Mouse (Mus musculus) fat pad, adult 2 months (tissue): ENCODE results near the gene Zfp146.
"Not testable (repeated sequence)": the region's sequence is repeated elsewhere in the genome, so short reads cannot be mapped to it uniquely, and the experiment has no call there.

ENCODE experiments used
- DNase-seq: peaks from one replicate; pipeline ENCODE4 v3.0.0-alpha.2; 2011; ENCODE audit warnings: low read depth, low spot score; ENCODE audit errors: extremely low read depth

Zfp146 gene

GRCm38 (mm10) chr7:30193013-30193412, 23.5 kb upstream of the Zfp146 start:
- no peak for DNase-seq

- no peak for DNase-seq
Observed at GRCm38 (mm10) chr7:30192088-30192487, 22.5 kb upstream of the Zfp146 start.

- DNase-seq = no peak
Observed at GRCm38 (mm10) chr7:30189116-30189491, 19.6 kb upstream of the Zfp146 start.

GRCm38 (mm10) chr7:30188344-30189115, 19.0 kb upstream of the Zfp146 start:
- no peak for DNase-seq

- DNase-seq = no peak
Observed at GRCm38 (mm10) chr7:30184641-30185348, 15.2 kb upstream of the Zfp146 start.

- no peak for DNase-seq
Observed at GRCm38 (mm10) chr7:30183879-30184289, 14.3 kb upstream of the Zfp146 start, which contains the start of gene Cox7a1. Gene Cox7a1, plus strand, starts transcription at chr7:30184144.

- DNase-seq = not testable (repeated sequence)
Observed at GRCm38 (mm10) chr7:30183189-30183588, 13.6 kb upstream of the Zfp146 start.

- DNase-seq = not testable (repeated sequence)
Observed at GRCm38 (mm10) chr7:30181929-30182328, 12.4 kb upstream of the Zfp146 start.

- no peak for DNase-seq
Observed at GRCm38 (mm10) chr7:30181308-30181707, 11.8 kb upstream of the Zfp146 start.

GRCm38 (mm10) chr7:30178256-30178655, 8.7 kb upstream of the Zfp146 start:
- no peak for DNase-seq

GRCm38 (mm10) chr7:30176474-30176873, 6.9 kb upstream of the Zfp146 start:
- DNase-seq = no peak

GRCm38 (mm10) chr7:30170283-30170951, 867 bp upstream of the Zfp146 start:
- DNase-seq = no peak

GRCm38 (mm10) chr7:30168914-30169582, 502 bp downstream of the Zfp146 start:
- DNase-seq = no peak

GRCm38 (mm10) chr7:30164745-30165144, 4.8 kb downstream of the Zfp146 start:
- DNase-seq = peak; percentile 90

GRCm38 (mm10) chr7:30163113-30163512, 6.4 kb downstream of the Zfp146 start:
- DNase-seq = no peak

- no peak for DNase-seq
Observed at GRCm38 (mm10) chr7:30155507-30155906, 14.0 kb downstream of the Zfp146 start.

- no peak for DNase-seq
Observed at GRCm38 (mm10) chr7:30154040-30154439, 15.5 kb downstream of the Zfp146 start.

GRCm38 (mm10) chr7:30147011-30147410, 22.5 kb downstream of the Zfp146 start:
- no peak for DNase-seq

GRCm38 (mm10) chr7:30143555-30144209, 25.9 kb downstream of the Zfp146 start:
- no peak for DNase-seq

- no peak for DNase-seq
Observed at GRCm38 (mm10) chr7:30143170-30143554, 26.4 kb downstream of the Zfp146 start.

- no peak for DNase-seq
Observed at GRCm38 (mm10) chr7:30136826-30137225, 32.7 kb downstream of the Zfp146 start.
